Mouse (Mus musculus): ENCODE measurements at regions not wholly inside any gene's neighbourhood (a gene's known extent, or its start where the extent isn't known, plus 50 kb on each side); places are given as distances from the start of the nearest gene placed in this dataset.
A peak's percentile ranks its signal among the peaks of the same experiment; 100 is the strongest.

DNA sequence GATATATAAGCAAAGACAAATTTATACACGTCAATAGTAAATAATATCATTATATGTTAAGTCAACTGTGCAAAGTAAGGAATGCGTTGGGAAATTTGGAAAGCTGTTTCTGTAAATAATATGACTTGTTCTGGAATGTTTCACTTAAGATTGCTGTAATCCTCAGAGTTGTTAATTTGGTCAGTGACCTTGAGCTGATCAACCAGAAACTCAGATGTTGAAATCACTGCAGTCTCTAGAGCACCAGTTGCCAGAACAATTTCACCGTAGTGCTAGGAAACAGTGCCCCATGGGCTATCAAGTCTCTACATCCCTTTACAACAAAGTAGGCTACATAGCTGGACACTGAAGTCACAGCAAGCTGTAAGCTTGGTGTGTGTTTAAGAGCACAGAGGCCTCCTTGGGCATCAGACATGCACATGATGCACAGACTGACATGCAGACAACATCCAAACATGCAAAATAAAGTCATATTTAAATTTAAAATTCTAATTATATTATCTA is 212.6 kb downstream of the Pik3r1 start:
- no peak for DNase-seq (ENCODE audit: low spot score)

DNA sequence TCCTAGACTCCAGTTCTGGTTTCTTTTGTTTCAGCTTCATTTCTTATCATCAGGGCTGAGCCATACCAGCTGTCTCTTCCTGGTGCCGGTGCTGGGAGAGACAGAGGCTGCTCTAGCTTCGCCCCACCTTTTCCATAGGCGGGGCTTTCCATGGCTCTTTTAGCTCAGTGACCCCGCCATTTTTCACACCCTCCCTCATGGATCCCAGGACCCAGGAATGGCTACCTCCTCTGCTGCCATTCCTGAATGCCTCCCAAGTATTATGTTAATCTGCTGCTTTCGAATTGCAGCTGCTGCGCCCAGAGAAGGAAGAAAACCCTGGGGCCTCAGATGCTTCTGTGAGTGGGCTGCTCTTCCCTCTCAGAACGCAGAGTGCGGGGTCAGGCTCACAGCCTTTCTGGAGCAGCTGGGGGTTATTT is 214.9 kb downstream of the Pik3r1 start:
- no peak for DNase-seq (ENCODE audit: low spot score)

DNA sequence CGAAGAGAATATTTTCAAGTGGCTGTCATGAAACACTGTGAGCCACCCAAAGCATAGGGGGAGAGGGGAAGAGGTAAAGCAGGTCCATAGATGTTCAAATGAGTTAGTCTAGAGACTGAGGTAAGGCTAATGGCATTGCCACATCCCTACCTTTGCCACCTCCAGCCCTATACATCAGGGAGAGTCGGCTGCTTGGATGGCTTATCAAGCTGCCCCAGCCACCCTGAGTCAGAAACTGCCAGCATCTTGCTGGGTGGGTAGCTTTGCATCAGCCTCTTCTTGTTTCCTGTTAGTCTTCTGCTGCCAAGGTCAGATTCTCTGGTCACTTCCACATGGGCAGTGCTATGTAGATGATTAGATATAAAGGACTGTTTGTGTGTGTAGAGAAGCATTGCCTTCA is 215.6 kb downstream of the Pik3r1 start:
- no peak for DNase-seq (ENCODE audit: low spot score)

DNA sequence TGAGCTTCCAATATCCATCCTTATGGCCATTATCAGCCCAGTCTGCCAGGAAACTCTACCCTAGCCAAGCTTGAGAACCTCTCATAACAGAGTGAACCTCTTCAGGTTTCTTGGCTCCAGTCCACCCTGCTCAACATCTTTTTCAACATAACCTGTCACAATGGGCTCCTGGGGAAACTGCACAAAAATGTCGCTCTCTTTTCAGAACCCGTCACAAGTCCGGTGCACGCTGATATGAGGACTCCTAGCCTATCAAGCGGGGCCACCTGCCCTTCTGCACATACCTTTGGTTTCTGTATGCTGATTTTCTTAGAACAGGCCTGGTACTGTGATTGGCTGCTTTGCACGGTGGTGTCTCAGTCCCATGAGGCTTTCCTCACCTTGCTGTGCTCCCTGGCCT is 216.9 kb downstream of the Pik3r1 start:
- no peak for DNase-seq (ENCODE audit: low spot score)

DNA sequence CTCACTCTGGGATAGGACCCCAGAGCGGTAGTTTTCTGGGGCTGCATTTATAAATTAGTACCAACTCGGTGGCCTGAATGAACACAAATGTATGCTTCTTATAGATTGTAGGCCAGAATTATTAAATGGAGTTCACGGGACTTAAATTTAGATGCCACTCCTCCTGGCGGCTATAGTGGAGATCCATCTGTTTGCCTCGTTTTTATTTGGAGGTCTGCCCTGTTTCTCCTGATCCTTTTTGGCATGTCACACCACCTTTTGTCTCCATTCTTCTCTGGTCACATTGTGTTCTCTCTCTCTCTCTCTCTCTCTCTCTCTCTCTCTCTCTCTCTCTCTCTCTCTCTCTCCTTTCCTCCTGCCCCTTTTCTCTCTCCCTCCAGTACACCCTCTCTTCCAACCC is 217.5 kb downstream of the Pik3r1 start:
- no peak for DNase-seq (ENCODE audit: low spot score)

DNA sequence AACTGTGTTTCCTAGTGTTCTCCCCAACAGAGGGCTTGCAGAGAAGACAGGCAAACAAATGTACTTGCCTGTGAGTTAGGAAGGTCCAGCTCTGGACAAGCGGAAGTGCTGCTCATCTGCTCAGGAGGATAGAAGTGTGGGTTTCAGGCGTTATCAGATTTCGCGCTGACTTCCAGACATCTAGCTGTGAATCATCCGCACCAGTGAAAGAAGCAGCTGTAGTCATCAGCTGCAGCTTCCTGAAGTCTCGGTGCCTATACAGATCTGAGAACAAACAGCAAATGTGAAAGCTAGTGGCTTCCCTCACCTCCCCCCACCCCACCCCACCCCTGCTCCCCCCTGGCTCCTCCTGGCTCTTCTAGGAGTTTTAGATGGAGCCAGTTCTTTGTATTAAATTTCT is 220.1 kb downstream of the Pik3r1 start:
- no peak for DNase-seq (ENCODE audit: low spot score)

DNA sequence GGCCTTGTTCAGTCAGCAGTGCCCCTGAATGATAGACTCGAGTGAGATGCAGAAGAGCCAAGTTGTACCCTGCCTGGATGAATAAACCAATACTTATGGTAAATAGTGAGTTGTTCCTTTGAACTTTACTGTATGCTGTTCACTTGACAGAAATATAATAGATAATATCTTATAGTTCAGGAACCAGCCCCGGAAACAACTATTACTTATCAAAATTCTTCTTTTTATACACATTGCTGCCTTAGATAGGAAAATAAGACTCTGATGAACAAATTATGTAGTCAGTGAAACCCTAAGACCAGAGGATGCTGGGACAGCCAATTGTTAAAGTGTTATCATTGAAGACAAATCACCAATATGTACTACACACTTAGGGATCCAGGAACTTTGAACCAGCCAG is 220.7 kb downstream of the Pik3r1 start:
- DNase-seq (ENCODE audit: low spot score) = no peak

DNA sequence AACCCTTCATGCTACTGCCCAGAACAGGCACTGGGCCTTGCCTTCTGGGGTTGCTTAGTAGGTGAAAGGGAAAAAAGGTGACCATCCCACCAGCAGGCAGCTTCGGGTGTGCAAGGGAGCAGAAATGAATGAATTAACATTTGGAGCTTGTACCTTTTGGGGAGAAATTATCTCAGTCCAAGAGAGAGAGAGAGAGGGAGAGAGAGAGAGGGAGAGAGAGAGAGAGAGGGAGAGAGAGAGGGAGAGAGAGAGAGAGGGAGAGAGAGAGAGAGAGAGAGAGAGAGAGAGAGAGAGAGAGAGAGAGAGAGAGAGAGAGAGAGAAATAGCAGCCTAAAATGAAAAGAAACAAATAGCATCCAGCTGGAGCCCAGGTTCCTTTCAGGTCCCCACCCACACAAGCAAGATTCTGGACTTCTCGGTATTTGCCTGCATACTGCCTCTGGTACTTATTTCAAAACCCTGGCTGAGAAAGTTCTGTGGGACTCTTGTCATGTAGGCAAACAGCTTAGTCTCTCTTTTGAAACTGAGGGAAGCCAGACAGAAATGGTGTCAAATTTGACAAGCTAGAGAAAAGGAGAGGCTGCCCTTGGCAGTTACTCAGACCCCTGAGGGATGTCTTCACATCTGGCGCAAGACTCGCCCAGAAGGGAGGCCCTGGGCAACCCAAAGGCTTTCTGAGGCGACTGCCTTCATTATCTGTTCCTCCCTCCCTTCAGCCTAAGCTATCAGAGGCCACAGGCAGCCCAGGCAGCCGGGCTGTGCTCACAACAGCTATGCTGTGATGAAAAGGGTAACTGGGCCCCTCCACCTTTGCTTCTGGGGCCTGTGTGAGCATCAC is 222.5 kb downstream of the Pik3r1 start:
- DNase-seq (ENCODE audit: low spot score) = peak; percentile 60

DNA sequence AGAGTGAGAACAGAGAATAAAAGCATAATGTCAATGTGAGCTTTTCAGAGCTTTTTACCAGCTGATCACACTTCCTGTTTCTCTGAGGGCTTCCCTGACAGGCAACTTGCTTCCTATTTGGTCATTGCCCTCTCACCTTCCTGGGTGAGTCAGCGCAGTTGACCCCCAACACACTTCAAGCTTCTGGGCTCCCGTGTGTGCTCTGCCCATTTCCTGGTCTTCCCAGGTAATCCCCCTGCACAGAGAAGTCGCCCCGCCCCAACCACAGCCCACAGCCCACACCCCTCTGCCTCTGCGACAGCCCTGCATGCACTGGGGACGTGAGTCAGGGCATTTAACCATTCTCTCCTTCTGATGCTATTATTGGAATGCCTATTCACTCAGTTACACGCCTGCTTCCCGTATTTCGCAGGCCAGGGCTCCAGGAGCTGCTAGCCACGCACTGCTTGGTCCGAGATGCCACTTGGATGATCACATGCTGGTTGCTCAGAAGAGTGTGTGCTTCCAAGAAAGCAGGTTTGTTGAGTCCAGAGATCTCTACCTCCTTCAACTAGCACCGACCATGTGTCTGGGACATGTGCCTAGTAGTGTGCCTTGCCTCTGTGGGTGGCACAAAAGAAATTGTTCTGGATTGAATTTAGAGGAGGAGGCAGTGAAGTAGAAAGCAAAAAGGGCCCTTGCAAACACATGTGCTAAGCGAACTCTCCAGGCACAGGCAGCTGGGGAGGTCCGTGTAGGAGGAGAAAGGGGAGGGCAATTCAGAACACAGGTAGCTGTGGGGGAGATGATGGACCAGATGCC is 227.4 kb downstream of the Pik3r1 start:
- DNase-seq (ENCODE audit: low spot score) = peak; percentile 37

DNA sequence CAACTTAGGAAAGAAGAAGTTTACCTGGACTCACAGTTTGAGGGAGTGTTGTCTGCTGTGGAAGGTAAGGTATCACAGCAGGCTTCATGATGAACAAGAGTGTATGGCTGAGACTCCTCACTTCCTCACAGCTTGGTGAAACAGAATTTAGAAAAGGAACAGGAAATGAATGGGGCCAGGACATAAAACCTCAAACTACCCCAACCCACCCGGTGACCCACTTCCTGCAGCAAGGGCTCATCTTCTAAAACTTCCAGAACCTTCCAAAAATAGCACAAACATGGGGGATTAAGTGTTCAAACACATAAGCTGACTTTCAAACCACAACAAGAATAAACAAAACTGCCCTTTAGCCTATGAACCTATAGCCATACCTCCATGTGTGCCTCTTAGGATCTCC is 229.9 kb downstream of the Pik3r1 start:
- no peak for DNase-seq (ENCODE audit: low spot score)

DNA sequence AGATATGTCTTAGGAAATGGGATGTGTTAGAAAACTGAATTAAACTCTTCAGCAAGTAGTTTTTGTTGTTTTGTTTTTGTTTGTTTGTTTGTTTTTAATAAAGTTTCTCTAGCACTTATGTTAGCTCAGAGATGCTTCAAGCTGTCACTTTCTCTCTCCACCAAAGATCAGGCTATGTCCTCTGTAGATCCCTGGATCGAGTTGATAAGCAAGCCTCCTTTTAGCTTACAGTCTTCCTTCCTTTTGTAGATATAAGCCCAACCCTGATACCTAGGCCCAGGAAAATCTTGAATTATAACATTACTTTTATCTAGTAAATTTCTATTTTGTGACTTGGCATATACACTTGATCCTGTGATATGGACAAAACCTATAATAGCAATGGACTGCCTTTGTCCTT is 232.0 kb downstream of the Pik3r1 start:
- DNase-seq (ENCODE audit: low spot score) = no peak

DNA sequence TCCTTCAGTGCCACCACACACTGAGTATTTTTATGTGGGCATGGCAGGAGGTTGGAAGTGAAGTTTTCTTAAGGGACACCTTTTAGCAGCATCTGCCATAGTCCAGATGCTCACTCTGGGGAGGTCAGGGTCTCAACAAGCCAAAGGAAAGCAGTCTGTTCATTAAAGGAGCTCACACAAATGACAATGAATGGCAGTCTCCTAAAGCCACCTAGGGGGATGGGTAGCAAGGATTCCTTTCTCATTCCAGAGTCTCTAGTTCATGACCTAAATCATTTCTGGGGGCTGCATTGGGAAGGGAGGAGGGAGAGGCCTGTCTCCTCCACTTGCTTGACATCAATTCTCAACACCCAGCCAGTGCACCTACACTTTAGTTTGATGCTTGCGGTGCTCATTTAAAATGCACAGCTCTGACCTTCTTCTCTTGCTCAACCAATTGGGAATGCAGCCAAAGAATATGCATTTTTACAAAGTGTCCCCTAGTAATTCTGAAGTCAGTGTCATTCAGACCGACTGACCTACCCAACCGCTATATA is 232.6 kb downstream of the Pik3r1 start:
- no peak for DNase-seq (ENCODE audit: low spot score)

DNA sequence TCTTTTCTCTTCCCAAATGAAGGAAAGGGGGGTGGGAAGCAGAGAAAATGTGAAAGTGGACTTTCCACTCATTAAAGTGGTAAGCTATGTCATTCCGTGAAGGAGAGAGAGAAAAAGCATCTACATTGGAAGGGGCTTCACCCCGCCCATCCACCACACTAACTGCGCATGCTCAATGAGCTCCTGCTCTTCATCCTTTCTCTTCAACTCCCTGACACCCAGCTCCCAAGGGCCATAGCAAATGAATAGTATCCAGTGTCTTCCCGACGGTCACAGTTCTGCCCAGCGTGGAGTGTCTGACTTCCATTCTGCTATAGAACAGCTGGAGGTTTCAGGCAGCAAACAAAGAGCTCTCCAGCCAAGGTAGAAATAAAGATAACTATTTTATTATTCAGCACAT is 233.5 kb downstream of the Pik3r1 start:
- no peak for DNase-seq (ENCODE audit: low spot score)

DNA sequence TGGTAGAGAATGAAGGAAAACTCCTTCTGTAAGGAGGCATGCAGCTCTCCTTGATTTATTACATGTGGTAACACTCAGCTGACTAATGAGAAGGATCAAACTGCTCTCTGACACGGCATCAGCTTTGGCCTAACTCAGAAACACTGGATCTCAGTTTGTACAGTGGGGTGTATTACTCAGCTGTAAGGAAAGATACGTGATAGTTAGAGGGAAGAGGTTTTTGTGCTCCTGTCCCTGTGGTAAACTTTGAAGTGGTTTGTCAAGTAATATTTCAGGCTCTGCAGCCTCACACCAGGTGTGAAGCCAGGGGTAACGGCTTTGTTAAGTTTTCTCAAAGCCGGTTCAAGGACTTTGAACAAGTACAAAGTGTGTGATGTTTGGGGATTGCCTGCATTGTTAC is 235.1 kb downstream of the Pik3r1 start:
- DNase-seq (ENCODE audit: low spot score) = no peak

DNA sequence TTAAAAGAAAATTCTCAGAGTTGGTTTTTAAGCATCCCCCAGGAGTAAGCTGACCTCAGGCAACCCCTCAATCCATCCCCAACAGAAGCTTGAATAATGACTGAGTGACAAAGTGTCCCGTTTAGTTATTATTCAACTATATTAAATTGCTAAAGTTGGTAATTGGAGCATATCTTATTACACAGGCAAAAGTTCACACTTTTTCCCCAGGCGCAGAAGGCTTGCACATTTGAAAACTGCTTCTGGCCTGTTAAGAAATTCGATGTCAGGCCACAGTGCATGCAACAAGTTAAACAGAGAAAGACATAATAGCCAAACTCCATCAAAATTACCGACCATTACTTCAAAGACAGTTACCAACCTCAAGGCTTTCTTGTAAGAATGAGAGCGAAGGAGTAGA is 240.3 kb downstream of the Pik3r1 start:
- peak; percentile 23 for DNase-seq (ENCODE audit: low spot score)

DNA sequence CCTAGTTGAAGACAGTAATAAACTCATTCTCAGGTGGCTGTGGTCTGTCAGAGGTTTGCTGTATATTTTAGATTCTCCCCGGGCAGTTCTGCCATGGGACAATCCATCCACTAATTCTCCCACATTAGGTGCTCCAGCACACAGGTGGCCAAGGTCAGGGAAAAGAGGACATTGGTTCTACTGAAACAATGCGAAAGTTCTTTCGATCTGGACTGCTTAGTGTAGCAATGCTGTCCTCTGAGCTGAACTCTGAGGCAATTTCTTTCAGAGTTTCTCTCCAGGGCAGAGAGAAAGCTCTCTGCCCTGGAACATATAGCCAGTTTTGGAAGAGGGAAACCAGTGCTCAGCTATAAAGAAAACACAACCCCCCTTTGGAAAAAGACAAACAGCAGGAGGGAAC is 243.2 kb downstream of the Pik3r1 start:
- DNase-seq (ENCODE audit: low spot score) = peak; percentile 50

DNA sequence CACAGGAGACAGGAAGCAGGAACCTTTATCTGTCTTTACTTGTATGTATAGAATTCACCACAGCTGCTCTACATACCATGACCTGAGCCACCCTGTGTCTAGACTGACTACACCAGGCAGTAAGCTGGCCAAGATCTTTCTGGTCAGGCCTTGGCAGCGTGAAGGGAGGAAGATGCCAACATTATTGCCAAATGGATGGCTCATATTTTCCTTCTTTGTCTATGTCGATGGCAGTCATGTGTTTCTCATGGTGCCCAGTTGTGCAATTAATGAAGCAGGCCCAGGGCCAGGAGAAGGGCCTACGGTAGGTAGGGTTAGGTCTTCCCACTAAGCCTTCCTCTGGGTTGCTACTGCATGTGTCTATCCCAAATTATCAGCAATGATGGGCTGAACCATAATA is 243.8 kb downstream of the Pik3r1 start:
- DNase-seq (ENCODE audit: low spot score) = peak; percentile 91

DNA sequence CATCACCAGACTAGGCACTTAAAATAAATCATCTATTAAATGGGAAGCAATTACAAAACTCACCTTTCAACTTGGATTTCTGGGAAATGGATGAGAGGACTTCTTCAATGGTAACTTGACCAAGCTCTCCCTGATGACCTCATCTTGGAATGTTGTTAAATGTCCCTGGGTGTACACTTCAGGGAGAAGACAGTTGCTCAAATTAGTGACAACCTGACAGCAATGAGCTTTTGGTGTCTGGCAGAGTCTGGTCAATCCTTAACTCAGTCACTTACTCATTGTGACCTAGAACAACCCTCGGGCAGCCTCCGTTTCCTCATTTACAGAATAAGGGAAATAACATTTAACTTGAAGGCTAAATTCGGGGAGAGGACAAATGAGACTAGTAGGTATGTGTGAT is 244.5 kb downstream of the Pik3r1 start:
- DNase-seq (ENCODE audit: low spot score) = peak; percentile 17

DNA sequence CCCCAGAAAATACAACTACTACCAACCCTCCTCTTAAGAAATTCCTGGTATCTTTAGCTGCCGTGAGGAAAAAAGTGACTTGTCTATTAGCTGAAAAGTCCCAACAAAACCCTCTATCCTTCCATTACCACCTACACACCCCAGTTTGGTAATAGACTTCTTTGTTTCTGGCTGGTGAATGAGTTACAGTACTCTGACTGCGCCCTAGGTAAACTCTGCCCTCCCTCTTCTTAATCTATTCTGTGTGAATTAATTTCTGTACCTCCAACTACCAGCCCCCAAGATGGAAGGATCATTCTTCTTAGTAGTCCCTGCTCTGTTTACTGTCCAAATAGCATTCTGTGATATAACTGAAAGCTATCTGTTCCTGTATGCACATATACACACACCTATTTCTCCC is 245.4 kb downstream of the Pik3r1 start:
- DNase-seq (ENCODE audit: low spot score) = no peak

DNA sequence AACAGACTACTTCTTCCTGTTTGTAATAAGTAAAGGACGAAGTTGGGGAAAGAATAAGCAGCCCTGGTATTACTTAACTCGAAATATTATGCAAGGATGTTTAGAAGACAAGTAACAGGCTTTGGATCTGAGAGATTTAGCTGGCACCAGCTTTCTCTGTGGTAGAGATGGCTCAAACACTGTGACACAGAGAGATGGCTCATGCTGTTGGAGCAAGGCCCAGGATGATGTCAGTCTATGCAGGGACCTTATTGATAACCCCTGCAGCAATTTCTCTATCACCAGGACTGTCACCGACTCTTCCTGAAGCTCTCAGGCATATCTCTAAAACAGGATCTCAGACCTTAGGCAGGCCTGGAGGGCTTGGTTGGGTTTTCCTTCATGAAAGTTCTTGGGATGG is 254.7 kb downstream of the Pik3r1 start:
- peak; percentile 89 for DNase-seq (ENCODE audit: low spot score)

DNA sequence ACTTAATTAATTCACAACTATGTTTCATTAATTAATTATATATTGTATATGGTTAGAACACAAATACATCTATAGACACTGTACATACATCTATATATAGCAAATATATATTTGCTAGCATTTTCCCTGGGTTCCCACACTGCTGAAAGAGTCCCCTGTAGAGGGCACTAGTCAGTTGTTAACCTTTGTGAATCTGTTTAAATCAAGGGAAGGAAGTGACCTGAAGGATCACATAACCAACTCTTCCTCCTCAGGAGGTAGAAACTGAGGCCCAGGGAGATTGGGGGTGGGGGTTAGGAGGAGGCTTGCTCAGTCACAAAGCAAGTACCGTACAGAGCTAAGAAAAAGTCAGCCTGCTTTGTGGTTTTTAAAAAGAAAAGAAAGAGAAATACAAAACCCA is 258.1 kb downstream of the Pik3r1 start:
- peak; percentile 61 for DNase-seq (ENCODE audit: low spot score)

DNA sequence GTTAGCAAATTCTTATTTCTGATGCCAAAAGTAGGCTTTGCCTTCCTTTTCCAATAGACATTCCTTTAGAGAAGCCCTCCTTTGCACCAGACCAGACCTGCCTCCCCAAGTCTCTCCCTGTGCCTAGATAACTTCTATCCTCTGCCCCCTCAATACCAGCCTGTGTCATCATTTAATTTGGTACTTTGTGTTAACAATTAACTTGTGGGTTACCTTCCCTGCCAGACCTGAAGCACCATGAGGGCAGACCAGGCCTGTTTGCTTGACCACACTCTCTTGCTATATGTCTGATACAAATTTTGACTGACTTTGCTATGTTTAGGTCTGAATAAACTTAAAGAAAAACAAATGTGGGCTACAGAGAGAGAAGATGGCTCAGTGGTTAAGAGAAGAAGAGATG is 259.7 kb downstream of the Pik3r1 start:
- no peak for DNase-seq (ENCODE audit: low spot score)

DNA sequence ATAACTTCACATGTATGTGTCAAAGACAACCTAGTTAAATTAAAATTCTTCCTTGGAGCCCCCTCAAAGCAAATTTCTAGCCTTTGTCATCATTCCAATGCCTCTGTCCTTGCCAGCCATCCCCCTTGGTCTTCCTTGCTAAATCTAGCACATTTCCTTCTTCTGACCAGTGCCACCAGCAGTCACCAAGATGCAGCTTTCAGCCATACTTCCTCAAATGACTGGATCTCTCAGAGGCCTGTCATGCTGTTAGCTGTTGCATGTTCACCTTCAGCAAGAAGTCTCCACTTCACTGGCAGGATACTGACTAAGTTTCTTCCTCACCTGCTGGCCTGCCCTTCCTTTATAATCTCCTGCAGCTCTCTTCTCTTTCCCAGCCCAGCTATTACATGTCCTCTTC is 261.3 kb downstream of the Pik3r1 start:
- no peak for DNase-seq (ENCODE audit: low spot score)
